Mouse (Mus musculus): ENCODE measurements around the gene Pitpnb.
A peak's percentile ranks its signal among the peaks of the same experiment; 100 is the strongest.

Gene Pitpnb

DNA sequence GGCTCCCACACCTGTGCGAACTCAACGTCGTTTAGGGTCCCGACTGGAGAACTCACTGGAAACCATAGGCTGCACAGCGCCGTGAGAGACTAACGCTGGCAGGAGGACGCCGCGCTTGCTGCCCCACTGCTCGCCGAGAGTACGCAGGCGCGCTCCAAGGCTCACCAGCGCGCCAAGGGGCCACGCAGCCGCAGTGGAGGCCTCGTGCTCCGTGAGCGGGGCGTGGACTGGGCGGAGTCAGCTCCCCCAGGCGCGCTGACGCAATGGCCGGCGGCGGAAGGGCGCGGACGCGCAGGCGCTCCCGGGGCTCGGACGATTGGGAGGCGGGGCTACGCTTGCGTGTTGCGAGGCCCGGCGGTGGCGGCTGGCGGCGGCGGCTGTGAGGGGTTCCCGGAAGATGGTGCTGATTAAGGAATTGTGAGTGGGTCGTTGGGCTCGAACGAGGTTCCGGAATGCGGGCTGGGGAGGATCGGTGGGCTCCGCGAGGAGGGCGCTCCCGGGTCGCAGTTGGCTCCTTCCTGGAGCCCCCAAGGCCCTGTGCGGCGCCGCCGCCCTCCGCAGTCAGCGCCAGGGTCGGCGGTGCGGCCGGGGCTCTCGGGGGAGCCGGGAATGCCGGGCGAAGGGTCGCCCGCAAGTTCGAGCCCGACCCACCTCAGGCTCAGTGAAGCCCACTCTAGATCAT is at the start of gene Pitpnb:
Pitpnb (plus strand) TSS at position 347 of the 682 bp plus-strand sequence.
- DNase-seq = peak; percentile 100

DNA sequence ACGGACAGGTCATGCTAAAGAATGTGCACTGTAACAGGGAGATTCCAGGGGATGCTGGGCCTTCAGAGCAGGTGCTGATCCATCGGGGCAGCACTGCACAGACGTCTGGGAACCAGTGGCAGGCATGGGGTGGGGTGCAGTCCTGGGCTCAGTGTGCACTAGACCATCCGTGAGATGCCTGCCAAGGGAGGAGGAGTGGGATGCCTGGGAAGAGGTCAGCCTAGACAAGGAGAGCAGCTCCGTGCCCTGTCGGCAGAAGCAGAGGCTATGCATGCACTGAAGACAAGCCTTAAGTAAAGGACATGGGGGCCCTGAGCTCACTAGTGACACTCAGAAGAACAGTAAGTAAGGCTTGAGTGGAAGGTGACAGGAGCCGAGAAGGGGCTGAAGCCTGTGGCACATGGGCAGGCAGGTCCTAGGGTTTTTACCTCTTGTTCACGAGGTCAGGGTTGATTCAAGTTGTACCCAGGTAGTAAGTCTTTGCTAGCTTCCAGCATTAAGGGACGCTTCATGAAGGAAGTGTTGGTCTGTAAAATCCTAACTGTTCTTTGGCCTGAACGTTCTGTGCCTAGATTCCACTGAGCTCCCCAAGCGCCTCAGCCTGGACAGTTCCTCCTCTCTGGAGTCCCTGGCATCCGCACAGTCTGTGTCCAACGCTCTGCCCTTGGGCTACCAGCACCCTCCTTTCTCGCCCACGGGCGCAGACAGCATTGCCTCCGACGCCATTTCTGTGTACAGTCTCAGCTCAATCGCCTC is 46.0 kb upstream of the Pitpnb start:
- DNase-seq = no peak

- DNase-seq = no peak
Observed at GRCm38 (mm10) chr5:111287571-111287970, 43.0 kb upstream of the Pitpnb start.

- no peak for DNase-seq
Observed at GRCm38 (mm10) chr5:111288486-111288885, 42.1 kb upstream of the Pitpnb start.

DNA sequence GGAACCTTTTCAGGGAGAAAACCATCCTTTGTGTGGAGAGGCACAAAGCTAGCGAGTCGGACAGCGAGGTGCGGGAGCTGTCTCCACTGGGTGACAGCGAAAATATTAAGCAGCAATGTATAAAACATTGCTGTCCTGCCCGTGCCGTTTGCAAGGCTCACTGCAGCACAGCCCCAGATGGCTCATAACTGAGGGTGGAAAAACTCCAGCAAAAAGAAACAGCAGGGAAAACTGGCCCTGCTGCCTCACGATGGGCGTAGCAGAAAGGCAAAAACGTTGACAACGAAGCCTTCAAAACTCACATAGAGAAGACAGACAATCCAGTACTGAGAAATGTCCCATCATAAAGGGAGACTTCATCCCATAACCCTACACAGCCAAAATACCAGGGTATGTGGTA is 40.5 kb upstream of the Pitpnb start:
- no peak for DNase-seq

- DNase-seq = peak; percentile 26
Observed at GRCm38 (mm10) chr5:111291639-111292038, 38.9 kb upstream of the Pitpnb start.

DNA sequence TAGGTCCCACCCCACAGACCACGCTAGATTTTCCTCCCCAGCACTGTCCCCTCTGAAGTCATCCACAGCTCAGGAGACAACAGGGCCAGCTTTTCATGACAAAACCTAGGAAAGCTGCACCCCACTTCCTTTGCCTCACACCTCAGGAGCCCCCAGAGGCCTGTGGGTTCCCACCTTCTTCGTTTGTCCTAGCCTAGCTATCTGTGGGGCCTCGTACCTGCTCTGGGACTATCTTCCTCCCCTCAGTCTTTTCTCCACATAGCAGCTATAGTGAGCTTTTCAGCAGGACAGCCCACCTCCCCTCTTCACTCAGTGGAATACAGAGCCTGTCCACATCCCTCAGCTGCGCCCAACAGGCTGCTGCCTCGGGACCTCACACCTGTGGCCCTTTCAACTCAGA is 32.8 kb upstream of the Pitpnb start:
- DNase-seq = no peak

DNA sequence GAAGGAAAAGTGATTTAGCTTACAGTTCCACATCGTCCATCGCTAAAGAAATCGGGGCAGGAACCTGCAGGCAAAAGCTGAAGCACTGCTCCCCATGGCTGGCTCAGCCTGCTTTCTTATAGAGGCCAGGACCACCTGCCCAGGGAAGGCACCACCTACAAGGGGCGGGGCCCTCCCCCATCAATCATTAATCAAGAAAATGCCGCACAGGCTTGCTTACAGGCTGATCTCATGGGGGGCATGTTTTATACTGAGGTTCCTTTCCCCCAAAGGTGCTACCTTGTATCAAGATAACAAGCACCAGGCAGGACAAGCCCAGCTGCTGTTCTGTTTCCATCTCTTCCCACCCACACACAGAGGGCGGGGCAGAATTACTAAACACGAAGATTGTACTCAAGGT is 31.9 kb upstream of the Pitpnb start:
- no peak for DNase-seq

DNA sequence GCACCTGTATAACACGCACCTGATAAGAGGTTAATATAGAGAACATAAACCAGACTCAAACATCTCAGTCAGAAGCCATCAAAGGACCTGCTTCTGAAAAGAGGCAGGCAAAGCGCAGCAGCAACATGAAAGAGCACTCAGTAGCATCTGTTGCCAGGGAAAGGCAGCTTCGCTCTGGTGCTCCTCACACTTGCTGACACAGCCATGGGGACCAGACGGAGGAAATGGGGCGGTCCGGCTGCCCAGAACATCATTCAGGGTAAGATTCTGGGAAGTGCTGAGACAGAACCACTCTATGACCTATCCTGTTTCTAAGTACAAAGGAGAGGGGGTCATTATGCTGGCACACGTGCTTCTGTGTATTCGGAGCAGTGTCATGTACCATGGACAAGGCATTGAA is 29.8 kb upstream of the Pitpnb start:
- no peak for DNase-seq

DNA sequence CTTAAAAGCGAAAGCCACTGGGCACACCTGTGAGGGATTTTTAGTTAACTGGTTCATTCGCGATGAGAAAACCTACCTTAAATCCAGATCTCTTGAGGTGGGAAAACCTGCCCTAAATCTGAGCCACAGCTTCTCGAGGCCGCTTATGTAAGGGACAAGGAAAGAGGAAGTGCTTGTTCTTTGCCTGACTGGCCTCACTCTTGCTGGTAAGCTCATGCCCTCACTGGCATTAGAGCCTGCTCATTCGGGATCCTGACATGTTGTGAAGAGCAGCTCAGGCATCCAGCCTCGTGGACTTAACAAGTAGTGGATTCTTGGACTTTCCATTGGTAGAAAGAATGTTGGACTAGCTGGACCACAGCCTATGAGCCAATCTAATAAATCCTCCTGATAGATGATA is 28.8 kb upstream of the Pitpnb start:
- DNase-seq = no peak

GRCm38 (mm10) chr5:111304730-111305129 is 25.8 kb upstream of the Pitpnb start:
- no peak for DNase-seq

- no peak for DNase-seq
Observed at GRCm38 (mm10) chr5:111310185-111310584, 20.4 kb upstream of the Pitpnb start.

DNA sequence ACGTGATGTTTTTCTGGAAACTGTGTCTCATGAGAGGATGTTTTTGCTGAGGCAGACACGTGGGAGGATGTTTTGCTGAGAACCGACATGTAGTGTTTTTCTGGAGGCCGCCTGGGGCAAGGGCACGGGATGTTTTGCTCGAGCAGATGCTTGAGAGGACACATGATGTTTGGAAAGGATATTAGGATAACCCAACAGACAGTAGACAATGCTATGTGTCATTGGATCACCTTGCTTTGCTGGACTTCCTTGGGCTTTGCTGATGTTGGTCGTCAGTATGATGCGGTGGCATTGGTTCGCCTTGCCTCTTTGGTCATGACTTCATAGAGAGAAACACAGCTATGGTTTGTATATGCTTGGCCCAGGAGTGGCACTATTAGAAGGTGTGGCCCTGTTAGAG is 16.7 kb upstream of the Pitpnb start:
- no peak for DNase-seq

DNA sequence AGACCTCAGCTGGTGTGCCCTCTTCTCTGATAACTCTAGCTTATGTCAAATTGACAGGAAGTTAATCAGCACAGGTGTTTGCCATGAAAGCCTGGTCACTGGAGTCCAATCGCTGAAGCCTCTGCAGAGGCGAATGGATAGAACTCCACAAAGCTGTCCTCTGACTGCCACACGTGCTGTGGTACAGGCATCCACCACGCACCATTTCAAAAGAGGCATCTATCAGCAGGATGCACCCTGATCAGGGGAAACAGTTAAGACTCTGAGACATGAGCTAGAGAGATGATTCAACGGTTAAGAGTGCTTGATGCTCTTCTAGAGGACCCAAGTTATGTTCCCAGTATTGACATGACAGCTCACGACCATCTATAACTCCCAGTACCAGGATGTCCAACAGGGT is 15.5 kb upstream of the Pitpnb start:
- DNase-seq = no peak

DNA sequence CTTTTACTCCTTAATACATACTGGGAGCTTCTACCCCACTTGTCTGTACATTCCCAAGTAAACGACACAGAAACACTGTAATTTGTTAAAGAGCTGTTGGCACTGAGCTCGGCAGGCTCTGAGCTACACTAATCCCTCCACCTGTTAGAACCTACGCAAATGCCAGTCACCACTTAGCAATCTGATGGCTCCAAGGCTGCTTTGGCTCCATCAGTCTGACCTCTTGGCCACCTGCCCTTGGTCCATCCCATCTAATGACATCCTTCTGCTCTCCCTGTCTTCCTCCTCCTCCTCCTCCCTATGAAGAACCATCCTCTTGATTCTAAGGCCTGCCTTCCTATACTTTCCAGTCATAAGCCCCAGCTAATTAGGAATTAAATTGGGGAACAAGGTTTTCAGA is 13.0 kb upstream of the Pitpnb start:
- DNase-seq = no peak

- no peak for DNase-seq
Observed at GRCm38 (mm10) chr5:111318946-111319345, 11.6 kb upstream of the Pitpnb start.

DNA sequence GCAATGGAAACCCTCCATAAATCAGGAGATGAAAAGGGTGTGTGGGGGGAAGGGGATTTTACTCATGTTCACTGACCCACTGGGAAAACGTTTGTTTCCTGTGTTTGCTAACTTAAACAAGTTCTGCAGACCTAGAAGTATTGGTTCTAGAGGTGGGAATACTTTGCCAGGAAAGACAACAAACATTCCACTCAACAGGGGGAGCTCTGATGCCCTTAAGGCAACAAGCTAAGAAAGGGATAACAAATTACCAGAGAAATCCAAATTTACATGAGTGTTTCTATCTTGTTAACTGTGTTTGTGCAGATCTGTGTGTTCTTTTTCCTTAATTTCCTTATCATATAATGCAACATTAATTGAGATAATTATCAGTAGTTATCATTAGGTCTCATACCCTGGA is 4.8 kb upstream of the Pitpnb start:
- DNase-seq = no peak

DNA sequence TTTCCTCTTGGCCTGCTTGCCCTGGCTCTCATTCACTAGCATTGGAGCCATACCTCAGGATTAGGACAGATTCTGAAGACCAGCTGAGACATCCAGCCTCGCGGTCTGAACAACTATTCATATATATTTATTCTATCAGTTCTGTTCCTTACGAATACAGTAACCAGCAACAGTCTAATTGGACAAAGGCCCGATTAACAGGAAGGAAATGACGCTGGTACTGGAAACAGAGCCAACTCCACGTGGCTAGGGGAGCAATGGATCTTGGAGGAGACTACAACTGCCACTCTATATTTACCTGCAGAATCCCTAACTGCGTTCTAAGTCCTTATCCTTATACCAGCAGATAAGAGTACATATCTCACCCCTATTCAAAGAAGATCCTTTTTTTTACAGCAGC is 3.1 kb upstream of the Pitpnb start:
- no peak for DNase-seq

GRCm38 (mm10) chr5:111329782-111330416 is 664 bp upstream of the Pitpnb start:
- DNase-seq = no peak

DNA sequence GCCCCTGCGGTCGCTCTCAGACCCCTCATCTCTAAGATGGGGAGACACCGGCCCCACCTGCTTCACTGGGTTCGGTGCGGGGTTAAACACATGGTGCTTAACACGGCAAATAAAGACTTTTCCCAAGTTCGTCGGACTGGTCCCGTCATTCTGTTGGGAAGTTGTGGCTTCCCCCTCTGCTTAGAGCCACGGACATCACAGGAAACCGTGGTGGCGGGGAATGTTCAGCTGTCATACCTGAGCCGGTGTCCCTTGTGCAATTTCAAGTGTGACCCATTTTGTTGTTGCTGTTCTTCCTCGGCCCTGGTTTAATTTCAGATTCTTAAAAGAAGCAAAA is 504 bp downstream of the Pitpnb start:
- DNase-seq = peak; percentile 11

GRCm38 (mm10) chr5:111335939-111336691 is 5.6 kb downstream of the Pitpnb start:
- DNase-seq = no peak

DNA sequence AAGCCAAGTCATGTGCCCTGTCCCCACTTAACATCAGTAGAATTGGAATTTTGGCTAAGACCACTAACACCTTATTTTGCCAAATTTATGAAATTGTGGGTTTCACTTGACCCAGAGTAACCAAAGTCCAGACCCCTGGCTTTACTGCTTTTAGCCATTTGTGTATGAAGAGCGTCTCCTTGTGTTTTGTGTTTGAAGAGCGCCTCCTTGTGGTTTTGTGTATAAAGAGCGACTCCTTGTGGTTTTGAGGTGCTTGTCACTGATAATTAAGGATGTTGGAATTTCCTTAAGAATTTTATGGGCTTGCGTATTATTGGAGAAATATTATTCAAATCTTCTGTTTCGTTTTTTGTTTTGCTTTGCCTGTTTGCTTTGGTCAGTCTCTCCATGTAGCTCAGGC is 11.0 kb downstream of the Pitpnb start:
- peak; percentile 71 for DNase-seq

GRCm38 (mm10) chr5:111344721-111345400 is 14.3 kb downstream of the Pitpnb start:
- no peak for DNase-seq
